Mouse (Mus musculus) megakaryocyte, adult 5-6 weeks (primary cell): ENCODE results near the gene Gm438. TPM values are rescaled to one million over a fixed set of nuclear protein-coding genes. Genes with fewer than 3 reads are reported as not detected.
"Not testable (repeated sequence)": the region's sequence is repeated elsewhere in the genome, so short reads cannot be mapped to it uniquely, and the experiment has no call there.

Source experiments
- ATAC-seq: 2 replicates; pipeline ENCODE4 v1.8.0; 2016; ENCODE audit warnings: mild to moderate bottlenecking, inconsistent platforms; ENCODE audit not compliant: poor library complexity, severe bottlenecking
- total RNA-seq, 2 experiments: library from RNA; stranded (forward) in 1 of 2; stranded (reverse) in 1 of 2; fragments of 153-499, 151-499 nt in 1 of 2; fragments of 221-1000, 200-1000 nt in 1 of 2; gene quantifications; 2 replicates each; pipeline versions ENCODE4 v1.2.3 to v1.2.4; 2015 to 2017

The Gm438 gene
- total RNA-seq (2015) (not detected in 2 replicates), total RNA-seq (2017) (not detected in 2 replicates)

DNA sequence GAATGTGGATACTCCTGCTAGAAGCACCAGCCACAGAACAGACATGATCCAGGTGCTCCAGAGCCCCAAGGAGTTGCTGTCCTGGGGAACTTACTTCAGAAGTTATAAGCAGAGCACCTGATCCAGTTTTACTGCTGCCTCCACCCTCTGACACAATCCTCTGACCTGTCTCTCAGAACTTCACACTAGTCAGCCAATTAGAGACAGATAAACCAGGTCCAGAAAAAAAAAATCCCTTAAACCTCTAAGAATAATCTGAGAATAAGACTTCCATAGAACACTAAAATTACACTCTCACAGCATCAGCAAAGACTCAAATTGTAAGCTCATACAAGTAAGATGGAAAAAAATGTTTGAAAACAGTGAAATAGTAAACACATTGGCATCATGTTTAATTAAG, at the start of gene Gm438:
TSS of gene Gm438 (minus strand) at position 101 of the 400 bp plus-strand sequence.
- ATAC-seq = no peak

DNA sequence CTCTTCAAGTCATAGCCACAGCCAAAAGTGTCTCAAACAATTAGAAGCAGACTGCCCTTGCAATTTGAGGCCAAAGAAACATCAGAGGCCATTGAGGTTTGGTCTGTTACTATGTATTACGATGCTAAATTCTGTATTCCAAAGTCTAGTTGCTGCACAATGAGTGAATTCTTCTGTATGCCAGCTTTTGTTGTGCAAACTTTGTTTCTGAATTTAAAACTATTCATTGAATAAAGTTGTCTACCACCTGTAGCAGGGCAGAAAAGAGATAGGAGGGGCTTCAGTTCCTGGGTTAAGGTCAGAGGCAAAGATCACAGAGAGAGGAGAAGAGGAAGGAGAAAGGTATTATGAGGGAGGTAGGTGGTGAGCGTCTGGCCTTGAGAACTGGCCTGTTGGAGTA, 38.3 kb upstream of the Gm438 start:
- no peak for ATAC-seq

DNA sequence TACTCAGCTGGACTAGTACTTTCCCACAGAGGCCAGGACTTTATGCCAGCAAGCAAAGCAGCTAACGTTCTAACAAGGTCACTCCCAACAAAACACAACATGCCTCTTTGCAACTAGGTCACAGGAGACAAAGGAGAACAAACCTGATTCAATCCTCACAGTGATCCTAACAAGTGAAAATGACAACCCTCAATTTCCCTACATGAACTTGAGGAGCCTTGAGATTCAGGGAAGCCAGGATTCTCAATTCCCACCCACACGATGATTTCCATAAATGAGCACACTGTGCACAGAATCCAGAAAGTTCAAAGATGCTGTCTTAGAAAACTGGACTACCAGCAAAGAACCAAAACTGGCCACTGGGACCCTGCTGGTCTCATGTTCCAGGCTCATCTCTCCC, 37.6 kb upstream of the Gm438 start:
- ATAC-seq = no peak

DNA sequence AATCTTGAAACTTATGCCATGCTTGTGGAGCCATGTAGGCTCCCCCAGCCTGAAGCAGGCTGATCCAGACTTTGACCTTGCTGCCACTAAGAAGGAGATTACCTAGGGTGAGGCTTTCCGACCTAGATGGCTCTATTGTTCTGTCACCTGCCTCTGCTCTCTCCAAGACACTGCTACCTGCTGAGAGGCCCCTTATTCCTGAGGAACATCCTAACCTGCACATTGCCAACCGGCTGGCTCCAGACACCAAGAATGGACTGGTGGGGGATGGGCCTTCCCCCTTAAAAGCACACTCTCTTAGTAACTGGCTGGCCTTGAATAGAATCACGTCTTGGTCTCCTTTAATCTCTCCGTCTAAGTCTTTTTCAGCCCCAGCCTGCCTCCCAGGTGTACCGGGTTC, 20.8 kb upstream of the Gm438 start:
- ATAC-seq = not testable (repeated sequence)

DNA sequence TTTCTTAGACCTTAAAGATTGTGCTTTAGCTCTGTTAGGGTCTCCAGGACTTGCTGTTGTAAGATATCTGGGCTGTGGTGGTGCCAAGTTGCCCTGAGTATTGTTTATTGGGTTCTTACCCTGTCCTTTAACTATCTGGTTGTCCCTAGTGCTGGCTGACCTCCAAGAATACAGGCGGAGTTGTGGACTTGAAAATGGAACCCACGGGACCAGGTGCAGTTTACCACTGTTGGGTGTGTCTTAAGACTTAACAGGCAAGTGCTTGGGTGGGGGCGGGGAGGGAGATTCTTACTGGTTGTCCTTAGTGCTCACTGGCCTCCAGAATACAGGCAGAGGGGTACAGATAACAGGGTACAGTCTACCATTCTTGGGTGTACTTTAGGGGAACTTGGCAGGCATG, 17.2 kb upstream of the Gm438 start:
- no peak for ATAC-seq

DNA sequence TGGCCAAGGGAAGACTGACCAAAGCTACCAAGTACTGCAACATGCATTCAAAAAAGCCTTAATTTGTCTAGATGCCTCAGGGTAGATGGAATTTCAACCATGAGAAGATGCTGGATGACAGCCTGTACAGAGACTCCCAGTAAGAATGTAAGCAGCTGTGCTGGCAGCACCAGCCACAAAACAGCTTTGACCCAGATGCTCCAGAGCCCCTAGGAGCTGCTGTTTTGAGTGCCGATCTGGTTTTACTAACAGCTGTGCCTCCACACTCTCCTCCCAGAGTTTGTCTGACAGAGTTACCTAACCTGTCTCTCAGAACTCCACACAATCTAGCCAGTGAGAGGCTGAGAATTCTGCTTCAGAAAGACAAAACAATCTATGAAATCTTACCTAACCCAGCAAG, 3.8 kb upstream of the Gm438 start:
- ATAC-seq = no peak

DNA sequence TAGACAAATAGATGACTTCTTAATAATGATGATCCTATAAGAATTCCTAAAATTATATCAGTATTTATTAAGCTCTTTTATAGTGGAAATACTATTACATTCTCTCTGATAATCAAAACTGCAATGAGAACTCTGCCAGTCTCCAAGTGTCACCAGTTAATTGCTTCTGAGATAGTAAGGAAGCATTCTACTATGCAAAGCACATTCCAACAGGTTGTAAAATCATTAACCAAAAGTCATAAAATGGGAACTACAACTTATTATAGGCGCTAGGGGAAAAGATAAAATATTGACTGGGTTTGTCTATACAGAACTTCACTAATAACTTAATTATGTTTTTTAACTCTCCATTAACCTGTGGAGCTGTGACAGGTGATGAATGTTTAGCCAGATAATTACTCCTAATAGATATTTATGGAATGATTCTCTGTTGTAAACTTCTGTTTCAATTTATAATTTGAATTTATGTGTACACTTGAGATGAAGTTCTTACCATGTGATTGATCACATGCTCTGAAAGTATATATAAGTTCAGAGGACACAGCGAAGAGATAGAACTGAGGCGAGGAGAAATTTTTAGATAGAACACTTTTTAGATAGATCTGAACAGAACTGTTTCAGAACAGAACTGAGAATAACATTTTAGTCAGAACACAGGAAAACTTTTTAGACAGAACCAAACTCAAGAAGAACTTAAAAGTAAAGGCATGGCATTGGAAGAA, 3.7 kb downstream of the Gm438 start:
- no peak for ATAC-seq

DNA sequence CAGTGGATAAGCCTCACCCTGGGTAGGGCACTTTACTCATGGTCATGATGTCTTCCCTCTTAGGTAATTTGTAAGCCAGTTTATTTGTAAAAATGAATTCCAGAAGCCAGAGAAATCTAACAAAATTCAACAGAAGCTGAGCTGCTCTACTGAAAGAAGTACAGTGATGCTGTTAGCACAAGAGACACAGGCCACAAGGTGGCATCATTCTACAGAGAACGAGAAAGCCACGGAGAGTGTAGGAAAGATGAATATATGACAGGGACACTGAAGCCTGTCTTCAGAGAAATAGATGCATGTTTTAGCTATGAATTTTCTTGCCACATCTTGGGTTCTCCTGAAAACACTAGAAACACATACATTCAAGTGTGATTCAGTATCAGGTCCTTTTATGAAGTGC, 20.7 kb downstream of the Gm438 start:
- peak; percentile 40; the same call in 1 of the 2 replicates for ATAC-seq

DNA sequence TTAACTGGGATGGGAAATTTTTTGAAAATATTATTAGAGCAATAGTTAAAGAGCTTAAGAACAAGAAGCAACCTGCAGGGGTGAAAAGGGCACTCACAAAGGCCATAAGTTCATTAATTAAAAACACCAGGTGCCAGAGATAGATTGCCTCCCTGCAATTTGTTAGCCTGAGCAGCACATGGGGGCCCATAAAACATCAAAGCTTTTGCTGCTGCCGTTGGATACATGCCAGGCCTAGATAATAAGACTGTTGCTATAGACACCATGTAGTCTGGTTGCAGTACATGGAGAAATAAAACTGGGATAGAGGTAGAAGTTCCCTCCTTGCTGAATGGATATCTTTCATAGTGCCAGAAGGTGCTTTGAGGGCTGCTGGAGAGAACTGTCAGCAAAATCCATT, 37.2 kb downstream of the Gm438 start:
- no peak for ATAC-seq

Other genes starting within 250 kb of the Gm438 start
- not detected in 2 replicates for gene Gm13124, start 221.4 kb downstream of the Gm438 start, total RNA-seq (2015)
- not detected in 2 replicates for gene Gm13124, start 221.4 kb downstream of the Gm438 start, total RNA-seq (2017)
- not detected in 2 replicates for gene Aadacl4, start 172.9 kb downstream of the Gm438 start, total RNA-seq (2015)
- not detected in 2 replicates for gene Aadacl4, start 172.9 kb downstream of the Gm438 start, total RNA-seq (2017)
- gene Gm436, start 100.2 kb downstream of the Gm438 start, total RNA-seq (2015) = not detected in 2 replicates
- gene Gm436, start 100.2 kb downstream of the Gm438 start, total RNA-seq (2017) = not detected in 2 replicates
- gene Gm13178, start 65.2 kb downstream of the Gm438 start, total RNA-seq (2015) = not detected in 2 replicates
- not detected in 2 replicates for gene Gm13178, start 65.2 kb downstream of the Gm438 start, total RNA-seq (2017)
- 49.7 and 49.8 TPM in 2 replicates for gene Dhrs3, start 106.2 kb upstream of the Gm438 start, total RNA-seq (2015)
- 60.0 and 61.4 TPM in 2 replicates for gene Dhrs3, start 106.2 kb upstream of the Gm438 start, total RNA-seq (2017)